Mouse (Mus musculus) kidney, postnatal 10 days (tissue): ENCODE results near the gene Lrrc2.

Experiments used
- DNase-seq: peaks from one replicate; pipeline ENCODE4 v3.0.0; 2021; ENCODE audit warnings: mixed read lengths

Lrrc2 gene

GRCm38 (mm10) chr9:110948813-110949310, 2.5 kb upstream of the Lrrc2 start:
- no peak for DNase-seq

DNA sequence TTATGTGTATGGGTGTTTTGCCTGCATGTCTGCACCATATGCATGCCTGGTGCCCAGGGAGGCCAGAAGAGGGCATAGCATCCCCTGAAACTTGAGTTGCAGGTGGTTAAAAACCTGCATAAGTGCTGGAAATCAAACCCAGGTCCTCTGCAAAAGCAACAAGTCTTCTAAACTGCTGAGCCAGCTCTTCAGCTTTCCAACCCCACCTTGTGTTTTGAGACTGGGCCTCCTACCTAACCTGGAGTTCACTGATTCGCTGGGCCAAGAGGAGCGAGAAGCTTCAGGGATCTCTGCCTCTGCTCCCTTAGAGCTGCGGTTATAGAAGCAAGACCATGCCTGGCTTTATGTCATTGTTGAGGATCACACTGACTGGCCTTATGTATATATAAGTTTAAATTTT, 1.2 kb upstream of the Lrrc2 start:
- no peak for DNase-seq

DNA sequence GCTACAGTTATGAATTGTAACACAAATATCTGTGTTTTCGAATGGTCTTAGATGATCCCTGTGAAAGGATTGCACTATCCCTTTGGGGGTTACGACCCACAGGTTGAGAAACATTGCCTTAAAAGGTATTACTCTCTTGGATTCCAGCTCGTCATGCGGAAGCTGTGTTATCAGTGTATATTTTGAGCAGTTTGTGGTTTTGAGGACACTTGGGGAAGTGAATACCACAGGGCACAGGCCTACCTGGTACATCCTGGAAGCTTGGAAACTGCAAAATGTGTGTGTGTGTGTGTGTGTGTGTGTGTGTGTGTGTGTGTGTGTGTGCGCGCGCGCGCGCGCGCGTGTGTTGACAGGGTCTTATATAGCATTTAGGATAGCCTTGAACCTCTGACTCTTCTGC, 521 bp downstream of the Lrrc2 start:
- no peak for DNase-seq

DNA sequence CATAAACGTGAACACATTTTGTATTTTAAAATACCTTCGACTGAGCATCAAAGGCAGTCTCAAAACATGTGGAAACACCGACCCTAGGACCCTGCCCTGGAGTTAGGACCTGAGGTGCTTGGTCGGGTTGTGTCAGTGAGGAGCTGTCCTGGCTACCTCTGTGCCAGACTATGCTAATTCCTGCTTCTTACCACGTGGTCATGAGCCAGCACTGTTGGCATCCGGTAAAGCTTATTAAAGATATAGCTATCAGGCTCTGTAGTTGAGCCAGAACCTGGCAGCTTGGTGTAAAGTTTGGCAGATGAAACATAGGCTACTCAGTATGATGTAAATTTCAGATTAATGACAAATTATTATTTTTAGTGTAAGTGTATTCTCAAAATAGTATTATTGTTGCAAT, 1.1 kb downstream of the Lrrc2 start:
- DNase-seq, result no peak

DNA sequence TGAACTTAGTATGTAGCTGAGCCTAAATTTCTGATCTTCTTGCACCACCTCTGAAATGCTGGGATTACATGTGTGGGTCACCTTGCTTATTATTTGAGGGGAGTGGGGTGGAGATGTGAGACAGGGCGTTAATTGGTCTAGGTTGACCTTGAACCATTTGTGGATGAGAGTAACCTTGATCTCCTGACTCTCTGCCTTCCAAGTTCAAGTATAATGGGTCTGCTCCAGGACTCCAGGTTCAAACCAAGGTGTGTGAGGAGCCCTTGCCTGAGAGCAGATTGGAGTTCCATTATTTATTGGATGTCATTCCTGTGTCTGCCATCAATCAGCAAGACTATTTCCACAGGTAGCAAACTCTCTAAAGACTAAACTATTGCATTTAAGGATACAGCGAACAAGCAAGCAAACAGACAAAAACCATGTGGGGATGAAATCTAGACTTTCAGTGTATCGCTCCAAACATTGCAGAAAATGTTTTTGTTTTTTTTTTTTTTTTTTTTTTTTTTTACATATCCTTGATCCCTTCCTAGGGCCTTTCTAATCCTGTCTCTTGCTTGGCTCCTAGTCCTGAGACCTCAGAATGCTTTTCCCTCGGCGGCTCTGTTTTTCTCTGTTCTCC, 1.7 kb downstream of the Lrrc2 start:
- DNase-seq, result no peak

DNA sequence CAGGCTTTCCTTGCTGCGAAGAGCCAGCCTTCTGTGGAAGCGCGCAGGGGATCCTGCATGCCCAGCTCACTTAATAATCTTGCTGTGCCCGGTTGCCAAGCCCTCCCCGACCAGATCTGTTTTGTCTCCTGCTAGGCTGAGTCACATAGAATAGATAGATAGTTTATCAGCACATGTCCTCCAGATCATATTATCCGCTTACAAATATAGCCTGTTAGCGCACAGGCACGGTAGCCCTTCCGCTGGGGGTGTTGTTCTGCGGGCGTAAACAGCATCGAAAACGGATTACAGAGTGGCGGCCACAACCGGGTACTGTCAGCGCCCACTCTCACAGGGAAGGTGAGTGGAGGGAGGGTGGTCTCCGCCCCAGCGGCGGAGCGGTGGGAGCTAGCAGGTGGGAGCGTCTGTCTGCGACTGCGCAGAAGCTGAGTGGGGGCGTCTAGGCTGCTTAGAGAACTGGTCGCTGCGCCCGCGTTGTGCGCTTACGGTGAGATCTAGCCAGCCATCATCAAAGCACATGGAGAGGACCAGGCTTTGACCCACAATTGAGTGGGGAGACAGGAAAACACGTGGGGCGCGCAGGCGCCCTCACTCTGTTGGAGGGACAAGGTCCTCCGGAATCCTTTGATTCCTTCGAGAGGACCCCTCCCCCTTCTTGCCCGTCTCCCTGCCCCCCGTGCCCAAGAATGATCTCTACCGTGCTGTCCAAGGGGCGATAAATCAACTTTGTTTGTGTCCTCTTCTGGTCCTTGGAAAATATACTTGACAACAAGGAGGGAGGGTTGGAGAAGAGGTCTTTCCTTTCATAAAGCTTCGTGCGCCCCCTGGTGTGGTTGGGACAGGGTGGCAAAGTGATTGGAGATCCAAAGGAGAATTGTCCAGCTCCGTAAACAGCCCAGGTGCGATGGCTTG, 2.5 kb downstream of the Lrrc2 start:
- DNase-seq, result peak; percentile 88

DNA sequence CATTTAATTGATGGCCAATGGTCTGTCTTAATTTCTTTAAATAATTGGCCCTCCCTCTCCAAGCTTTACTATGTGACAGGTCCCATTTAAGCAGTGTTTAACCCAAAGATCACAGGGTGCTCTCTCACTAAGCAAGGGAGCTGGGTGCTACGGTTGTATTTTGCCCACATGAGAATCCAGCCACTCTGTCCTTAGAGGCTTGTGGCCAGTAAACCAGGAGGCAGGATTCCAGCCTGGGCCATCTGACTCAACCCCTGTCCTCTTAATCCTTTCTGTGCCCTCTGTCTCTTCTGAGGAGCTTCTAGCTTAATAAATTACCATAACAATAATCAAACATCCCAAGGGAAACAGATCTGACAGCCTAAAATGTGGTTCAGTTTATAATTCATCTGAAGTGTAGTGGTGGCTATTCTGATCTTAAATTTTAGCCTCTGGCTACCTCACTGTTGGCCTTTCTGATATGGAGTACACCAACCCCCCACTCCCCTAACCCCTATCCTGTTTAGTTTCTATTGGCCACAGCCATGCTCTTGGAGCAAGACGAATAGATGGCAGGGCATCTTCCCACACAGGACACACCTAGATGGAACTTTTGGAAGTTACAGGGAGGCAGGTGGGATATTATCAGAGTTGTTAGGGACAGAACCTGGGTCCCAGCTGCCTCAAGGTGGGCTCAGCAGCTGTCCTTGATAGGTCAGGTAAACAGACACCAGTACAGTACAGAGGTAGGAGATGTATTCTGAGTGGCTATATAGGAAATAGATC, 3.5 kb downstream of the Lrrc2 start:
- no peak for DNase-seq

DNA sequence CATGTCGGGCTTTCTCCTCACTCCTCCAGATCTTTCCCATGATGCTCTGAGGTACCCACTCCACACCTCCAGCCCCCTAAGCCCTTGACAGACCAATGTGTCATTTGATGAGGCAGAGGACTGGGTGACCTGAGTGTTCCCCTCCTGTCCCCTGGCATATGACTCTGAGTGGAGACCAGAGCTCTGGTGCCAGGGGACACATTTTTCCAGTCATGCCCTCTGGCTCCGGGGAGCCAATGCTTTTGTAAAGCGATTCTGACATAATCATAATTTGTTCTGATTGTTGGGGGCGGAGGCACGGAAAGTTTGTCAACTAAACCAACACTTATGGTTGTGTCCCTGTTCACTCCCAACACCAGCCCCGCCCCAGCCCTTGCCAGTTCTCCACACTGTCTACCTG, 4.6 kb downstream of the Lrrc2 start:
- DNase-seq, result no peak

DNA sequence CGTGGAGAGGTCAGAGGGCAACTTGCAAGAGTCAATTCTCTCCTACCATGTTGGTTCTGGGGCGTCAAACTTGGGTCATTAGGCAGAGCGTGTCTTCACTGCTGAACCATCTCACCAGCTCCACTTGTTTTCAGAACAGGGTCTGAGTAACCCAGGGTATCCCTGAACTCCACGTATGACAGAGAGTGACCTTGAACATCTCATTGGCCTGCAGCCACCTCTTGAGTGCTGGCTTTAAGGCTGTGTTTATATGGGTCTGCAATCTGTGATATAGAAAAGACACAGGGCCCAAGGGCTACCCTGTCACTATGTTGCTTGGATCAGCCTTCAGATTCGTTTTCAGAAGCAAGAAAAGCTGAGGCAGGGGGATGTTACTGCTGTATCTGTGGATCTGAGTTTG, 8.3 kb downstream of the Lrrc2 start:
- no peak for DNase-seq

GRCm38 (mm10) chr9:110960230-110961149, 9.1 kb downstream of the Lrrc2 start:
- DNase-seq, result no peak

GRCm38 (mm10) chr9:110961386-110961785, 10.0 kb downstream of the Lrrc2 start:
- DNase-seq, result no peak

DNA sequence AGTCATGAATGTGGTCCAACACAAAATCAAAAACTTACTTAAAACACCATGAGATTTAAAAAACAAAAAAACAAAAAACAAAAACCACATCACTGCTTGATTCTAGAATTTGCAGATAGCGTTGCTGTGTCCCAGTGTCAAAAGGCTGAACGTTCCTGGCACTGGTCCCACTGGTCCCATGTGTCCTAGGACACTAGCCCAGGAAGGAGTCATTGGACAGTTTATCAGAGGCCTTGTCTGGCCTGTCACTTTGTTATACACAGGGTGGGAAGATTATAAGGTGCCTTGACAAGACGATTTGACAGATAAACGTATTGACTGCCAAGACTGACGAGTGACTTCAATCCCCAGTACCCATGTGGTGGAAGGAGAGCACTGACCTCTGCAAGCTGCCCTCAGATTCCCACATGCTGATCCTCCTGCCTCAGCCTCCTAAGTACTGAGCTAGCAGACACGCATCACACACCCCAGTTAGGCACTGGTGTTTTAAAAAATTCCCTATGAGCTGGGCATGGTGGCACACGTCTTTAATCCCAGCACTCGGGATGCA, 12.3 kb downstream of the Lrrc2 start:
- DNase-seq, result no peak

GRCm38 (mm10) chr9:110965062-110965909, 13.9 kb downstream of the Lrrc2 start:
- no peak for DNase-seq

DNA sequence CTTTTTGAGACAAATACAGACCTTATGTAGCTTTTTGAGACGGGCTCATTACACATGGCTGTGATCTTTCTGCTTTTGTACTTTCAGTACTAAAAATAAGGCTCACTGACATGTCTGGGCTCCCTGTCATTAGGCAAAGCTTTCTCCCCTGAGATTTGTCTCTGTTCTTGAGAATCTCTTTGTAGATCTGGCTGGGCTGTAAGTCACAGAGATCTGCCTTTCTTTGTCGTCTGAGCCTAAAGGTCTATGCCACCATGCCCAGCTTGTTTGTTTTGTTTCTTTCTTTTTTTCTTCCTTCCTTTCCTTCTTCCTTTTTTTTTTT, 14.5 kb downstream of the Lrrc2 start:
- no peak for DNase-seq

- no peak for DNase-seq
Observed at GRCm38 (mm10) chr9:110979411-110979810, 28.1 kb downstream of the Lrrc2 start.

GRCm38 (mm10) chr9:110982351-110982750, 31.0 kb downstream of the Lrrc2 start:
- DNase-seq, result no peak

DNA sequence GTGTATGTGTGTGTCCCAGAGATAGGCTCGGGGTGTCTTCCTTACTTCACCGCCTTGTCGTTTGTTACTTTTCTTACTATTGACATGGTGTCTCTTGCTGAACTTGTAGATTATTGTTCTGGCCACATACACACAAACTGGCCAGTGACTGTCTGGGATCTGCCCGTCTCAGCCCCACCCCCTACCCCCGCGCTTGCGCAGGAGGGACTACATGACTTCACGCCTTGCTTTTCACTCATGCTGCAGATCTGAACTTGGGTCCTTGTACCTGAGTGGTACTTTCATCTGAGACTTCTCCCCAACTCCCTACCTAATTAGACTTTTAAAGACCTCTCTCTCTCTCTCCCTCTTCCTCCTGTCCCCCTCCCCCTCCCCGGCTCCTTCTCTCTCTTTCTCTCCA, 32.8 kb downstream of the Lrrc2 start:
- no peak for DNase-seq

- no peak for DNase-seq
Observed at GRCm38 (mm10) chr9:110985541-110985940, 34.2 kb downstream of the Lrrc2 start.

- DNase-seq, result no peak
Observed at GRCm38 (mm10) chr9:110985951-110986350, 34.6 kb downstream of the Lrrc2 start.

DNA sequence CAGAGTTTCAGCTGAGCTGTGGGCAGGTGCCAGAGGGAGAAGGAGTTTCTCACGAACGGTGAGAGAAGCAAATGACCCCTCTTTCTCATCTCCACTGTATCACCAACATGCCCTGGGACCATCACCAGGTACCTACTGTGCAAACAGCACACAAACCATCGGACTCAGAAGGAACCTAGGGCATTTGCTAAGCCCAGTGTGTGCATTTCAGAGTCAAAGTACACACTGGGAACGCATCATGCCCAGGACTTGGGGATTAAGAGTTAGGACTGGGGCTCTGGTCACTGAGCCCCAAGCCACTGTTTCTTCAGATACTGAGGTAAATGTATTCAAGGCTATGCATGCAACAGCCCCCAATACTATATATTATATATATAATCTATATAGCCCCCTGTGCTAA, 36.0 kb downstream of the Lrrc2 start:
- DNase-seq, result no peak

- no peak for DNase-seq
Observed at GRCm38 (mm10) chr9:110988078-110988477, 36.7 kb downstream of the Lrrc2 start.
